Mouse (Mus musculus) T-helper 17 cell (primary cell): ENCODE measurements around the gene Pold1.

Experiments
- in situ Hi-C, 2 experiments: fragments of 300-600 bp; cut with MboI, MseI; formaldehyde crosslinking; loops; 1 replicate in 1 of 2; 2 replicates in 1 of 2; pipeline ENCODE4 v1.15.1; 2025; ENCODE audit warnings: high pct_unique_total_duplicates in 2 of 2

Pold1 gene

DNA sequence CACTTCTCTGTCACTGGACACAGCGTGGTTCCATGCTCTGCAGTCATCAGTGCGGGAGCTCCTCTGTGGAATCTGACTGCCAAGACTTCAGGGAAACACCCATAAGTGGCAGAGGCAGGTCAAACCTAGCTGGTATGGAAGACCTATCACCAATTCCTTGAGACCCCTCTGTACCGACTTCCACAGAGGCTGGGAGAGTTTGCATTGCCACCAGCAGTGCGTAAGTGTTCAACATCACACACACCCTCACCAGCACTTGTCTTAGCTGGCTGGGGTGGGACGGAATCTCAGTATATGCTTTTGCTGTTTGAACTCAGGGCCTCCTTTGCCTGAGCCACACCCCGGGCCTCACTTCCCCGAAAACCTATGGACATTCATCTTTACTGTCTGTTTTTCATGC, 60.7 kb downstream of the Pold1 start:
- in situ Hi-C loops = loop anchor here in 1 of 2 experiments (5.0 kb wide), 1 partner anchor 226 kb away; the partner anchor contains the start of gene Gm15517

- in situ Hi-C loops = loop anchor here in 1 of 2 experiments (5.0 kb wide), 1 partner anchor 225 kb away; the partner anchor contains the start of gene Gm15517
Measured at GRCm38 (mm10) chr7:44486927-44487575, 61.6 kb downstream of the Pold1 start.

GRCm38 (mm10) chr7:44485572-44486195, 63.0 kb downstream of the Pold1 start:
- in situ Hi-C loops = loop anchor here in 1 of 2 experiments (5.0 kb wide), 1 partner anchor 223 kb away; the partner anchor contains the start of gene Gm15517

DNA sequence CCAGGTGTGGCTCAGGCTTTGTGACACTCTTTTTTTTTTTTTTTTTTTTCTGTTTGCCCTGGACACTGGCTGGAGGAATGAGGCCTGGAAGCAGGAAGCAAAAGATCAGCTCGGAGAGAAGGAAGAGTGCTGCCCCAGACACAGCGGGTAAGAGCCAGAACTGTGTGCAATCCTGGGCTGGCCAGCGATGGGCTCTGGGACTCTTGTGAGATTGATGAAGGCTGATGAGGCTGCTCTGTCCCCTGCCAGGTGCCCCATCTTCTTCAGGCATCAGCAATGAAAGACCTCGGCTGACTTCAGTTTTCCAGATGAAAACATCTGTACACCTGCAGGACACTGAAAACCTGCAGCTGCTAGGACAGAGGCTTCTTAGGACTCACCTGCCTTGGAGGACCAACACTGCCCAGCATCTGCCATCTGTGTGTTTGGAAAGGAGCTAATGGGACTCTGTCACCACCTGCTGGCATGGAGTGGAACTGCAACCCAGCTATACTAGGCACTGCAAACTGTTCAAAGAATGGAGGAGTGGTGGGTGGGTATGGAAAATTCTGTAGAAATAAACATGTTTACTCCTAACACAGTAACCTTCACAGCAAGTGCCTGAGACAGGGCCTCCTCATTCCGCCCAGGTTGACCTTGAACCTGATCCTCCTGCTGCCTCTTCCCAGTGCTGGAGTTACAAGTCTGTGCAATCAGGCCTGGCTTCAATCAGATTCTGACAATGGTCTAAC, 63.6 kb downstream of the Pold1 start:
- in situ Hi-C loops = loop anchor here (5.0 kb wide), 2 partner anchors 218 to 223 kb away; partner anchors contain the start of gene Gm15517 (in 1 of the 2)

GRCm38 (mm10) chr7:44484109-44484508, 64.5 kb downstream of the Pold1 start:
- in situ Hi-C loops = loop anchor here in 1 of 2 experiments (5.0 kb wide), 1 partner anchor 217 kb away; no protein-coding TSS in a partner anchor

GRCm38 (mm10) chr7:44482836-44483435, 65.7 kb downstream of the Pold1 start:
- in situ Hi-C loops = loop anchor here in 1 of 2 experiments (5.0 kb wide), 1 partner anchor 216 kb away; no protein-coding TSS in a partner anchor
